Mouse (Mus musculus) cerebellum, postnatal 10 days (tissue): ENCODE results near the gene Eprs.

Experiments used
- DNase-seq, 2 experiments: peaks; one replicate each; pipeline ENCODE4 v3.0.0; 2021; ENCODE audit warnings: mixed read lengths in 2 of 2

Gene Eprs

GRCm38 (mm10) chr1:185451495-185451894, 88.7 kb downstream of the Eprs start:
- DNase-seq = no peak

DNA sequence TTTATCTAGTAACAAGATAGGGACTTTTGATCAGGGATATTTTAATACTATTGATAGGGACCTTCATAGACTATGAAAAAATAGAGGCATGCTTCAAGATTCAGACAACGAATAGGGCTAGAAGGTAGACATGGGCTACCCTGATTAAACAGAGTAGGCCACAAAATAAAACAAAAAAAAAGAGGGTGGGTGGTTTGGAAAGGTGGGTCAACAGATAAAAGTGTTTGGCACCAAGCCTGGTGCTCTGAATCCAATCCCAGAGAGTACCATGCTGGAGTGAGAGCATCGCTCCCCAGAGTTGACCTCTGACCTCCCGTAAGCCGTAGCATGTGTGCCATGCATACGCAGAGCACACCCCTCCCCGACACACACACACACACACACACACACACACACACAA, 89.6 kb downstream of the Eprs start:
- no peak for DNase-seq

DNA sequence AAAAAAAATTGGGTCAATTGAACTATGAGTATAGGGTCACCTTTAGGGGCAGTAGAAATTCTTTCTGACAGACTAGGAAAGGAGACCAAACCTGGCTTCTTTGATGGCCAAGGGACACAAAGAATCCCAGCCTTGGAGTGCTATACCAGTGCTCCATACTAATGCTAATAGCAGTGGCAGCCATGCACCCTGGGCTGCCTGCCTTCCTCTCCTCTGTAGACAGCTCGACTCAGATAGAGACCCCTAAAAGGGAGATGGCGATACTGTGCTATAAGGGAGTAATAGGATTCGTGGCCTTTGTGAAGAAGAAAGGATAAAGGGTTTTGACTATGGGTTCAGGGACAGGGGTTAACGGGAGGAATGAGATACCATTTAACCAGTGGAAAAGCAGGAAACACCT, 91.3 kb downstream of the Eprs start:
- DNase-seq = no peak

DNA sequence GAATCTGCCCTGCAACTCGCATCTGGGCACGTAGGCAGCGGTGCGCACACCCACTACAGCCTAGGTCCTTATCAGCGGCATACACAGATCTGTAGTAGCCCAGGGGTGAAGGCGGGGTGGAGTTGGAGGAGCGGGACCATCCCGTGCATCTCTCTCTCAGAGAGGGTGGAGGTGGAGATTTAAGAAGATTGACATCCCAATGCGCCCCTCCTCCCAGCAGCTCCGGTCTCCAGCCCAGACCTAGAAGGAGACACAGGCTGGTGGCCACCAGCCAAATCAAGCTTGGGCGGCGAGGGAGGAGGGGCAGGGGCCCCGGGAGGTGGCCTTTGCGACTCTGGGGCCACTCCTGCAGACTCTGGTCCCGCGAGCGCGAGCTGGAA, 91.7 kb downstream of the Eprs start, which contains the start of gene Slc30a10:
Slc30a10 (plus strand) TSS at position 274 of the 380 bp plus-strand sequence.
- peak; percentile 84 to 88 for DNase-seq

DNA sequence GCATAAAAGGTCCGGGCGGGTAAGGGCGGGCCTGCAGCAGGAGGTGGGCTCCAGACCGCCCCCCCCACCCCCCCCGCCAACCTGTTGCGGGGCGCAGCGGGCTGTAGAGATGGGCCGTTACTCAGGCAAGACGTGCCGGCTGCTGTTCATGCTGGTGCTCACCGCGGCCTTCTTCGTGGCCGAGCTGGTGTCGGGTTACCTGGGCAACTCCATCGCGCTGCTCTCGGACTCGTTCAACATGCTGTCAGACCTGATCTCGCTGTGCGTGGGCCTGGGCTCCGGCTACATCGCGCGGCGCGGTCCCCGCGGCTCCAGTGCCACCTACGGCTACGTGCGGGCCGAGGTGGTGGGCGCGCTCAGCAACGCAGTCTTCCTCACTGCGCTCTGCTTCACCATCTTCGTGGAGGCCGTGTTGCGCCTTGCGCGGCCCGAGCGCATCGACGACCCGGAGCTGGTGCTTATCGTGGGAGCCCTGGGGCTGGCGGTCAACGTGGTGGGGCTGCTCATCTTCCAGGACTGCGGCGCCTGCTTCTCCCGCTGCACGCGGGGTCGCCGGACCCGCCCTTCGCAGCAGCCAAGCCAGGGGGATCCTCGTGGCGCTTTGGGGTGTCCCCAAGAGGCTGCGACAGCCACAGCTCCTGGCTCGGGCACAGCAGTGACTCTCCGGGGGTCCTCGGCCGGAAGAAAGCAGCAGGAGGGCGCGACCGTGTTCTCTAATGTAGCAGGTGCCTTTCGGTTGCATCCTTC, 92.3 kb downstream of the Eprs start:
- peak; percentile 66 to 69 for DNase-seq

GRCm38 (mm10) chr1:185456327-185456726, 93.5 kb downstream of the Eprs start:
- DNase-seq = no peak

- no peak for DNase-seq
Observed at GRCm38 (mm10) chr1:185460096-185460495, 97.3 kb downstream of the Eprs start.

- no peak for DNase-seq
Observed at GRCm38 (mm10) chr1:185462889-185463288, 100.0 kb downstream of the Eprs start.

- DNase-seq = no peak
Observed at GRCm38 (mm10) chr1:185469551-185470021, 106.7 kb downstream of the Eprs start.

GRCm38 (mm10) chr1:185472025-185472720, 109.3 kb downstream of the Eprs start:
- DNase-seq = no peak

DNA sequence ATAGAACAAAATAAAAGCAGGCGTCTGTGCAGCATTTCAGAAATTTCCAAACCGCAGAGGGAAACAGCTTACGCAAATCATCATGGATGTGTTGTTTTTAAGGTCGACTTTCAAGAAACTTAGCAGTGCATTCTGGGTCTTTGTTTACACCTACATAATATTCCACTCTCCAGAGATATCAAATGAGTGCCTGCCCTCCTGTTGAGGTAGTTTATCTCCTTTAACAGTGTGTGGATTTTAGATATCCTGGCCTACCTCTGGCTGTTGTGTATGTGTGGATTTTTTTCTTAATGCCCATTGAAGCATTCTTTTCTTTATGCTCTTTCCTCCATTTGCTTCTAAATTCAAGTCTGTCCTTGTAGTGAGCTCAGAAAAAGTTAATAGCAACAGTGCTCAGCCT, 109.9 kb downstream of the Eprs start:
- no peak for DNase-seq

- no peak for DNase-seq
Observed at GRCm38 (mm10) chr1:185473437-185473836, 110.6 kb downstream of the Eprs start.
